Mouse (Mus musculus): ENCODE results near the gene Gng7. TPM values are rescaled to one million over a fixed set of nuclear protein-coding genes. Genes with fewer than 3 reads are reported as not detected.

The Gng7 gene
- polyA plus RNA-seq, 1 experiment from 2014 or later, result 7.2 TPM

DNA sequence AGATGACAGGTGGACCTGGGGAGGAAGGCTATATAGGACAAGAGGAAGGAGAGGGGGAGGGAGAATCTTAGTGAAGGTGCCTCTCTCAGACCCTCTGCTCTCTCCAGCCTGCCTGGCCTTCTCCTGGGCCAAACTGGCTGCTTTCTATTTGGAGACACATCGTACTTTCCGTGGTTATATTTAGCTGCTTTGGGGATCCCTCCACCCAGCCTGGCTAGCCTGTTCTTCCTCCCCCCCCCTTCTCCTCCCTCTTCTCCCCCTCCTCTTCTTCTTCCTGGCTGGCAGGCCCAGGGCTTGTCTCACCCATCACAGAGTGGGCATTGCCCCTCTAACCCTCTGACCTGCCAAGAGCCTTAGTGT, 73.8 kb downstream of the Gng7 start:
- ChIA-PET POLR2A (interaction anchor here (1.0 to 1.8 kb wide), 2 partner anchors 9 to 11 kb away, joined by 5 to 6 read pairs; partner anchors contain the start of gene Gadd45b), CTCF (interaction anchor here (1.0 to 2.9 kb wide), 3 partner anchors 11 to 20 kb away, joined by 4 to 18 read pairs (median 14); partner anchors contain the start of gene Gadd45b)
- in situ Hi-C loops (cut with MboI; ENCODE audit: low pct_unique_long_range_greater_than_20kb), result no loop called here
- DNase-seq (ENCODE audit: low read depth, low spot score), result no peak
- TF ChIP-seq CTCF (IDR thresholded peaks at IDR 0.05), result no peak
- ATAC-seq, result peak; percentile 8
- H3K27me3 ChIP-seq, result no peaks in the 10 kb centered on the region

DNA sequence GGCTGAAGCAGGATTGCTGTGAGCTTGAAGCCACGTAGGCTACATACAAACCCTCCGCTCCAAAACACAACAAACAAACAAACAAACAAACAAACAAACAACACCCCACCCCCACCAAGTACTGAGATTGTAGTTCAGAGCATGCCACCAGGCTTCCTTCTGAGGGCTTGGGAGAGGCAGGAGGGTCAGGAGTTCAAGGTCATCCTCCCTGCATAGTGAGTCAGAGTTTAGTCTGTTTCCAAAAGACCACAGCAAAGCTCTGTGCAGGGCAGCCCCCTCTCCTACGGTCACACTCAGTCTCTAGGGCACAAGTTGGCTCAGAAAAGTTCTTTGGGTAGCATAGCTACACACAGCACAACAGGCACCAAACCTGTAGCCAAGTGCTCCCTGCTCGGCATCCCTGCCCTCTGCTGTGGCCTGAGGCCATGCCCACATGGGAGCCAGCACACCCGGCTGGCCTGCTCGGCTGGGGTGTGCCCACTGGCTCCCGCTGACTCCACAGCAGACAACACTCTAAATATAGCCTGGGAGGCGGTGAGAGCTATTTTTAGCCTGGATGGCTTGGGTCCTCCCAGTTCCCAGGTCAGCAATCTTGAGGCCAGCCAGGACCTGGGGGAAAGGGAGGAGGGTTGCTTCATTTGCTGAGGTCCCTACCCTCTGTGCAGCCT, 74.3 kb downstream of the Gng7 start:
- H3K27me3 ChIP-seq, result no peaks in the 10 kb centered on the region
- in situ Hi-C loops (cut with MboI; ENCODE audit: low pct_unique_long_range_greater_than_20kb), result no loop called here
- CTCF ChIA-PET, result interaction anchor here (1.0 to 2.9 kb wide), 3 partner anchors 10 to 21 kb away, joined by 4 to 18 read pairs (median 14); partner anchors contain the start of gene Gadd45b
- DNase-seq (ENCODE audit: low read depth, low spot score), result no peak
- POLR2A ChIA-PET, result interaction anchor here (0.9 to 1.8 kb wide), 4 partner anchors 8 to 20 kb away, joined by 3 to 7 read pairs (median 6); partner anchors contain the start of gene Gadd45b
- no peak for TF ChIP-seq CTCF (IDR thresholded peaks at IDR 0.05)
- ATAC-seq, result peak; percentile 77

DNA sequence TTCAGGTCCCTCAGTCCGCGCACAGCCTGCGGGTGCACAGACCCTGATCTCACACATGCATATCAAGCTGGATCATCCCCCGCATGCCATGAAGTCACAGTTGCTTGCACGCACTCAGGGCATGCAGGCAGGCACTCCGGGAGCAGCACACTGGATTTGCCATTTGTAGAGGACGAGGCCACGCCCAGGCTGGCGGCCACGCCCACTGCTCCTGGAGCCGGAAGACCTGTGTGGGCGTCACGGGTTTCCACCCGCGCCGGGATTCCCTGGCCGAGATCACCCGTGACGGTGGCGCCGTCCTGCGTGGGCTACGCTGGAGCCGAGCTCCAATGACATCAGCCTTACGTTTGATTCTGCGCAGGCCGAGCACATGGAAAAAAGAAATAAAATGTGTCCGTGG, 75.1 kb downstream of the Gng7 start:
- ChIA-PET CTCF (interaction anchor here (2.8 to 2.9 kb wide), 2 partner anchors 10 to 15 kb away, joined by 14 to 18 read pairs; partner anchors contain the start of gene Gadd45b), POLR2A (interaction anchor here (0.9 to 1.8 kb wide), 3 partner anchors 10 to 20 kb away, joined by 3 to 7 read pairs (median 6); partner anchors contain the start of gene Gadd45b)
- no peak for DNase-seq (ENCODE audit: low read depth, low spot score)
- in situ Hi-C loops (cut with MboI; ENCODE audit: low pct_unique_long_range_greater_than_20kb), result no loop called here
- TF ChIP-seq CTCF (IDR thresholded peaks at IDR 0.05), result no peak
- H3K27me3 ChIP-seq, result no peaks in the 10 kb centered on the region
- no peak for ATAC-seq

DNA sequence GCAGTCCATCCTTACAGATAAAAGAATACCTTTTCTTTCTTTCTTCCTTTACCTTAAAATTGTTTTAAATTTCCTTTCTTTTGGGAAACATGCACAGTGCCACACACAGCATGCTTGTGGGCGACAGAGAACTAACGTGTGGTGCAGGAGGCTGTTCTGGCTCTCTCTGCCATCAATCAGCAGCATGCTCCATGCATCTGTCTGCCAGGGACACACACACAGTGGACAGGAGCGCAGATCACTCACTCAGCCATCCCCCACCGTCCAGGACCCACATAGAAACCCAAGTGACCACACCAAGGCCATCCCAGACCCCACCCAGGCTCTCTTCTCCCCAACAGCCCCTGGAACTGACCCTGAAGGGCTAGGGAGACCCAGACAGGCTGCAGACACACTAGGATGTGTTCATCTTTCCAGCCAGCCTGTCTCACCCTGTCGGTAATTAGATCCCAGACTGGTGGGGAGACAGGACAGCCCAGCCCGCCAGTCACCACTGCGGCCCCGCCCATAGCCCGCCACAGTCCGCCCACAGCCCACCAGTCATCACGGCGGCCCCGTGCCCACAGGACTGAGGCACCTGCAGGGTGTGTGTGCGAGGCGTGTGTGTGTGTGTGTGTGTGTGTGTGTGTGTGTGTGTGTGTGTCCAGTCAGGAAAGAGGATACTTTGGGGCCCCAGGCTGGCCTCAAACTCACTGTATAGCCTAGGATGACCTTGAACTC, 75.8 kb downstream of the Gng7 start:
- ATAC-seq (no peak), DNase-seq (ENCODE audit: low read depth, low spot score) (no peak)
- ChIA-PET CTCF (interaction anchor here (1.0 to 2.8 kb wide), 3 partner anchors 8 to 16 kb away, joined by 3 to 14 read pairs (median 3); partner anchors contain the start of gene Gadd45b), POLR2A (interaction anchor here (0.9 to 1.8 kb wide), 3 partner anchors 9 to 21 kb away, joined by 3 to 7 read pairs (median 6); partner anchors contain the start of gene Gadd45b)
- in situ Hi-C loops (cut with MboI; ENCODE audit: low pct_unique_long_range_greater_than_20kb), result no loop called here
- H3K27me3 ChIP-seq, result no peaks in the 10 kb centered on the region
- no peak for TF ChIP-seq CTCF (IDR thresholded peaks at IDR 0.05)

DNA sequence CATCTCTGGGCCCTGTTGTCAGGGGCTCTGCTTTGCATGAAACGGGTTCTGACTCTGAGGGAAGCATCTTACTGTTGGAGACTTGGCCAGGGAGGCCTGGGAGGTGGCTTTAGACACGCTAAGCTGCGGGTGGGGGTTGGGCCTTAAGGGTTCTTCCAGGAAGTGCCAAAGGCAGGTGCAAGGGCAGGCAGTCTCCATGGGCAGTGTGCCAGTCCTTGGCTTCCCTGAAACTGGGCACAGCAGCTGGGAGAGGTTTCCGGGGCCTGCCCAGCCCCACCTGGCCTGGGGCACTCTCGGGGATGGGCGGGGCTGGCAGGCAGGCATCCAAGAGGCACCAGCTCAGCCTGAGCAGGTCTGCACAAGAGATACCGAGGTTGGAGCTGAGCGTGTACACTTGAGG, 77.1 kb downstream of the Gng7 start:
- CTCF ChIA-PET, result interaction anchor here (1.0 to 1.7 kb wide), 5 partner anchors 9 to 53 kb away, joined by 3 to 5 read pairs (median 3); partner anchors contain the start of gene Gadd45b
- ATAC-seq (peak; percentile 17), DNase-seq (ENCODE audit: low read depth, low spot score) (no peak)
- no peaks in the 10 kb centered on the region for H3K27me3 ChIP-seq
- POLR2A ChIA-PET, result interaction anchor here (1.3 kb wide), 1 partner anchor 9 kb away, joined by 3 read pairs; no protein-coding TSS in a partner anchor
- TF ChIP-seq CTCF (IDR thresholded peaks at IDR 0.05), result no peak
- in situ Hi-C loops (cut with MboI; ENCODE audit: low pct_unique_long_range_greater_than_20kb), result no loop called here

DNA sequence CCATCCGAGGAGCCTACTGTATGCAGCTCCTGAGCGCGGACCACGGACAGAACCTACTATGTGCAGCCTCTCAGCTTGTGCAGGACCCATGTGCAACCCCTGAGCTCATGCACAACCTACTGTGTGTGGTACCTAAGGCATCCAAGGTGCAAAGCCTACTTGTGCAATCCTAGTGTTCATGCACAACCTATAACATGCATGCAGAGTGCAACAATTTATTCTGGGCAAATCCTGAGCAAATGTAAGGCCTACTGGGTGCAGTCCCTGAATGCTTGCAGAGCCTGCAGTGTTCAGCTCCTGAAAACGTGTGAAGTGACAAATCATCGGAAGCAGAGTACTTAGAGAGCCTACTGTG, 78.0 kb downstream of the Gng7 start:
- ChIA-PET CTCF (interaction anchor here (1.4 to 1.7 kb wide), 3 partner anchors 8 to 54 kb away, joined by 3 to 5 read pairs (median 3); partner anchors contain the start of gene Gadd45b), POLR2A (interaction anchor here (0.6 to 1.3 kb wide), 3 partner anchors 10 to 1249 kb away, joined by 3 to 5 read pairs (median 3); no protein-coding TSS in a partner anchor)
- DNase-seq (ENCODE audit: low read depth, low spot score), result no peak
- no peaks in the 10 kb centered on the region for H3K27me3 ChIP-seq
- in situ Hi-C loops (cut with MboI; ENCODE audit: low pct_unique_long_range_greater_than_20kb), result no loop called here
- TF ChIP-seq CTCF (IDR thresholded peaks at IDR 0.05), result no peak
- no peak for ATAC-seq

DNA sequence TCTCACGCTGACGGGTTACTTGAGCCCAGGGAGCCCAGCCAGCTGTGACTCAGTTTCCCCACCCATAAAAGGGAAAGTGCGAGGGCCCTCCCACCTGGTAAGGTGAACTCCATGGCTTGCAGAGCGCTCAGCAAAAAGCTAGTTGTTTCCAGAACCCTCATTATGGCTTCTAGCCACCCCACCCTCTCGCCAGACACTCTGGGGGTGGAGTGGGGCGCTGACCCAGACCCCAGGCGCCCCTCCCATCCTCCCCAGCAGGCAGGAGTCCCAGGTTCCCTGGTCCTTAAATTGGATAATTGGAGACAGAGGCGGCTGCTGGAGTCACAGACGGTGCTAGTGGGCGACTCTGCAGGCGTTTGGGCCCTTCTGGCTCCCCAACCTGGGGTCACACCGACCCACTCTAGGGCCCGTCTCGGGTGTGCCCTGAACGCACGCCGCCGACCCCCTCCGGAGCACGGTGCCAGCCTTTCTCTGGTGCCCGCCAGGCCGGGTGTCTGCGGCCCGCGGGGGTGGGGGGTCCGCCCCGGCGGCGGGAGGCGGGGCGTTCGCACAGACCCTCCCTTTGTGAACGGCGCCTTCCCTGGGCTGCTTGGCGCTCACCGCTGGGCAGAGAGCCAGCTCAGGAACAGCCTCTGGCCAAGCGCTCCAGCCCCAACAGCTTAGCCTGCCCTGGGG, 78.5 kb downstream of the Gng7 start:
- ChIA-PET CTCF (interaction anchor here (1.4 to 1.7 kb wide), 3 partner anchors 7 to 55 kb away, joined by 3 to 5 read pairs (median 3); partner anchors contain the start of gene Gadd45b), POLR2A (interaction anchor here (0.6 to 1.0 kb wide), 2 partner anchors 24 to 1249 kb away, joined by 3 to 5 read pairs; no protein-coding TSS in a partner anchor)
- H3K27me3 ChIP-seq, result no peaks in the 10 kb centered on the region
- DNase-seq (ENCODE audit: low read depth, low spot score) (no peak), ATAC-seq (no peak)
- TF ChIP-seq CTCF (IDR thresholded peaks at IDR 0.05), result no peak
- in situ Hi-C loops (cut with MboI; ENCODE audit: low pct_unique_long_range_greater_than_20kb), result no loop called here

DNA sequence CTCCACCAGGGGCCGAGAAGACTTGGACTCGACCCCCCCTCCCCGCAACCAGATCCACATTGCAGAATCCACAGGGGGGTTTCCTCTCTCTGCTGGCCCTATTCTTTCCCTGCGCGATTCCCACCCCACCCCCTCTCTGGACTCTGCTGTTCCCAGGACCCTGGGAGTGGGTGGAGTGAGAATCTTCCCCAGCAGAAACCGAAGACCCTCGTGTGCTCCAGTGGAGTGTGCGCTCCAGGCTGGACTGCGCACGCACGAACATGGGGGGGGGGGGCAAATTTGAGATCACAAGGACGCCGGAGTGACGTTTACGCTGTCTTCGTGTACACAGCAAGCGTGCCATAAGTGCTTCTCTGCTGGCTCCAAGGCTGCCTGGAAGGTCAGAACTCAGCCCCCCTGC, 79.0 kb downstream of the Gng7 start:
- H3K27me3 ChIP-seq, result no peaks in the 10 kb centered on the region
- DNase-seq (ENCODE audit: low read depth, low spot score) (no peak), ATAC-seq (no peak)
- CTCF ChIA-PET, result interaction anchor here (1.1 to 1.7 kb wide), 2 partner anchors 23 to 55 kb away, joined by 3 to 4 read pairs; no protein-coding TSS in a partner anchor
- POLR2A ChIA-PET, result interaction anchor here (7.8 kb wide), 1 partner anchor 20 kb away, joined by 55 read pairs; no protein-coding TSS in a partner anchor
- in situ Hi-C loops (cut with MboI; ENCODE audit: low pct_unique_long_range_greater_than_20kb), result no loop called here
- no peak for TF ChIP-seq CTCF (IDR thresholded peaks at IDR 0.05)

DNA sequence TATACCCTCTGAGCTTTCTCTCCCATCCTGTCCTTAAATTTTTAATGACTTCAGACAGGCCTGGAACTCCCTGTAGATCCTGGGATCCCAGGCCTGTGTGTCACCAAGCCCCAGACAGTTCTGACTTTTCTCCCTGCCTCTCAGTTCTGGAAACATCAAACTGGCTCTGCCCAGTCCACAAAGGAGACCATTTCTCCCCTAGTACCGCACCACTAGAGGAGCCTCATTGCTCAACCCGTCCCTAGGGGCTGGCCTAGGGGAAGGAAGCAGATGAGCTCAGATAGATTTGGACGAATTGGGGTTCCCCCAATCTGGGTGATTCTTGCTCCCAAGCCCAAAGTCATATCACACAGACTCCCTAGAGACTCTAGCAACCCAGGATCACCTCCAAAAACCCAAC, 79.5 kb downstream of the Gng7 start:
- TF ChIP-seq CTCF (IDR thresholded peaks at IDR 0.05), result no peak
- H3K27me3 ChIP-seq, result no peaks in the 10 kb centered on the region
- CTCF ChIA-PET, result interaction anchor here (0.8 to 1.7 kb wide), 6 partner anchors 9 to 56 kb away, joined by 3 to 5 read pairs (median 4); no protein-coding TSS in a partner anchor
- no peak for ATAC-seq
- POLR2A ChIA-PET, result interaction anchor here (1.3 to 7.8 kb wide), 2 partner anchors 10 to 20 kb away, joined by 4 to 55 read pairs; no protein-coding TSS in a partner anchor
- in situ Hi-C loops (cut with MboI; ENCODE audit: low pct_unique_long_range_greater_than_20kb), result no loop called here
- no peak for DNase-seq (ENCODE audit: low read depth, low spot score)
